Mouse (Mus musculus) cerebellum, postnatal 4 days (tissue): ENCODE results near the gene Rfc2.

ENCODE experiments used
- DNase-seq, 2 experiments: peaks; one replicate each; pipeline ENCODE4 v3.0.0; 2022; ENCODE audit warnings: low spot score in 2 of 2, mixed read lengths in 1 of 2

Gene Rfc2

DNA sequence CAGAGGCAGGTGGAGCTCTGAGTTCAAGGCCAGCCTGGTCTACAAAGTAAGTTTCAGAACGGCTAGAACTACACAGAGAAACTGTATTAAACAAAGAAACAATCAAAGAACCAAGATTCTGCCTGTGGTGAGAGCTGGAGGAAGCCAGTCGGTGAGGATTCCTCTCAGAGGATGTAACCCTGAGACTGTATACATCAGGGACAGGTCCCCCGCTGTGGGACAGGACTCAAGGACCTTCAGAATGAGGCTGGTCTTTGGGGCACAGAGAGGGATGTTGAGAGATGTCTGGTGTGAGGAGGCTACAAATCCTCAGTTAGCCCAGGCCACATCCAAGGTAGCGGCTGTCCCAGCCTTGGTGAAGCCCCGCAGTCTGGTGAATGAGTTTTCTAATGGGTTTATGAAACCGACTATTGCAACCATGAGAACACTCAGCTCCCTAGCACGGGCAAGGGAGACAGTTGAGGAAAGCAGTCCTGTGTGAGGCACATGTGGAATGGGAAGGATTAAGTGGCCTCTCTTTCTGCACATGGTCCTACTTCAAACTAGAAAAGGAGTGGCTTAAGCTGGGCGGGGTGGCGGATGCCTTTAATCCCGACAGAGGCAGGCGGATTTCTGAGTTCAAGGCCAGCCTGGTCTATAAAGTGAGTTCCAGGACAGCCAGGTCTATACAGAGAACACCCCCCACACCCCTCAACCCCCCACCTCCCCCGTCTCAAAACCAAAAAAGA lies 28.9 kb downstream of the Rfc2 start:
- DNase-seq, result no peak

DNA sequence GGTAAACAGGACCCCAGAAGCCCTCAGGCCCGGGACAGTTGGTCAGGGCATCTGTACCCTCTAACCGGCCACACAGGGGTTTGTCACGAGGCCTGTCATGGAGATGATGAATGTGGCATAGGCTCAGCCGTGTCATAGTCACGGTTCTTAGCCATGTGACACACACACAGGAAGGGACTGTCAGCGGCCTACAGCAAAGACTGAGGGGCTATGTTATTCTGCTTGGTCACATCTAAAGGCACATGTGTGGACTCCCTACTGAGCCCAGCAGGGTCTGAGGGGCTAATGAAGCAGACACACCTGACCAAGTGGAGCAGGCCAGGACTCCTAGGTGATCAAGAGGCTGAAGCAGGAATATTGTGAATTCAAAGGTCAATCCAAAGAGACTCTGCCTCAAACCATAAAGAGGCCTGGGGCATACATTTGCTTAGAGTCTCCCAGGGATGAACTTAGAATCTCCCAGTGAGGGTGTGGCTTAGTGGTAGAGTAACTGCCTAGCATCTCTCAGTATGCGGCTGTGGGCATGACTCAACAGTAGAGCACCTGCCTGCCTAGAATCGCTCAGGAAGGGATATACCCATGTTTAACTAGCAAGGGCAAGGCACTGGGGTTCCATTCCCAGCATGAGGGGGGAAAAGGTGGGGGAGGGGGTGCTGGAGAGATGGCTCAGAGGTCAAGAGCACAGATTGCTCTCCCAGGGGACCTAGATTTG lies 30.8 kb downstream of the Rfc2 start:
- no peak for DNase-seq

DNA sequence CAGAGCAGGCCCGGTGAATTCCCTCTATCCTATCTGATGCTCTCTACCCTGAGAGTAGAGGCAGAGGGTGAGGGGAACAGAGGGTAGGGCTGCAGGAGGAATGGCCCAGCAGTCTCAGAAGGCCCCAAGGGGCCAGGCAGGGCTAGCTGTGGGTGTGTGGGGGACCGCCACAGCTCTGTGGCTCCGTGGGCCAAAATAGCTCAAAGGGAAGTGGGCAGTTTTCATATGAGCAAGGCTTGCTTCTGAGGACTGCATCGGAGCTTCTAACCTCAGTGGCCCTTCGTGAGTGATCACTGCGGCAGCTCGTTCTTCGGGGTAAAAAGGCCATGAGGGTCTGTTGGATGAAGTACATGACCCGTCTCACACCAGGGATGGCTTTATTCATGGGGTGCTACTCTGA lies 32.6 kb downstream of the Rfc2 start:
- no peak for DNase-seq

DNA sequence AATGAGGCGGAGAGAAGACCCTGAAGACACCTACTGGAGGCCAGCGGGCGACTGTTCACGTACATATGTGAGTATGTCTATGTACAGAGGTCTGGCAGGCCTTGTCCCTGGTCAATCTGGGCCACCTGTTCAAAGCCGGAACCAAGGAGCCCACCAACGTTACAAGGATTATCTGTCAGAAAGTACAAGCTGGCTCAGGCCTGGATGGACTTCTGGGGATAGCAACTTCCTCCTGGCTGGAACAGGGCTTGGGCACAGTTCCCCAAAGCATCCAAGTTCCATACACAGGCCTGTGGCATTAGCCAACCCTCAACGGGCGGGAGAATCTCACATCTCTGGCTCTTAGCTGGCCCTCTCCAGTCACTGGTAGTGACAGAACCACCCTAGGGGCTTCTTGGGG lies 33.1 kb downstream of the Rfc2 start:
- no peak for DNase-seq

DNA sequence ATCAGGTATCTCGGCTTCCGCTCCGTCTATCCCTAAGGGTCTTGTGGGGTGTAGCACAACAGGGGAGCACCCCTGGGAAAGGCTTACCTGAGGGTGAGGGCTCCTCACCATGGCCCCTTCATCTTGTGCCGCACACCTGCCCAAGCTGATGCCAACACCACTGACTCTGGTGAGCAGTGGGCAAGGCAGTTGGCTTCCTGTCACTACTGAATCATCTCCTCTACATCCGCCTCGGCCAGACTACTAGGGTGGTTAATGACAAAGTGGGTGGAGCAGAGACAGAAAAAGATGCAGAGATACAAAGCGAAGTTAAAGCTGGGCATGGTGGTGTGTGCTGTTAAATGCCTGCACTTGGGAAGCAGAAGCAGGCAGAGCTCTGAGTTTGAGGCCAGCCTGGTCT lies 33.6 kb downstream of the Rfc2 start, which contains the start of gene Lat2:
Gene Lat2 (minus strand): TSS at position 224 of the 400 bp plus-strand sequence.
- DNase-seq, result no peak

DNA sequence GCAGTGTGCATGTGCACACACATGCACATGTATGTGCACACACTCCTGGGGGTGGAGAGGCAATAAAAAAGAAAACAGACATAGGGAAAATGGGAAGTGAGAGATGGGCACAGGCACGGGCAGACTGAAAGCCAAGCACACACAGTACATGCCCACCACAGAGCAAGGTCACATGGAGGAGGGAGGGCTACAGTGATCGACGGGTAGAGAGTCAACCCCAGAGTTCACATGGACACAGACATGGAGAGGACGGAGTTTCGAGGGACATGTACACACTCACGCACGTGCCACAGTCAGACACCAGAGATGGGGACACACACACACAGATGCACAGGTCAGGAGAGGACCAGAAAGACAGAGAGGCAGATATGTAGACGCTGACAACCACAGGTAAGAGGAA lies 34.2 kb downstream of the Rfc2 start:
- DNase-seq, result no peak

DNA sequence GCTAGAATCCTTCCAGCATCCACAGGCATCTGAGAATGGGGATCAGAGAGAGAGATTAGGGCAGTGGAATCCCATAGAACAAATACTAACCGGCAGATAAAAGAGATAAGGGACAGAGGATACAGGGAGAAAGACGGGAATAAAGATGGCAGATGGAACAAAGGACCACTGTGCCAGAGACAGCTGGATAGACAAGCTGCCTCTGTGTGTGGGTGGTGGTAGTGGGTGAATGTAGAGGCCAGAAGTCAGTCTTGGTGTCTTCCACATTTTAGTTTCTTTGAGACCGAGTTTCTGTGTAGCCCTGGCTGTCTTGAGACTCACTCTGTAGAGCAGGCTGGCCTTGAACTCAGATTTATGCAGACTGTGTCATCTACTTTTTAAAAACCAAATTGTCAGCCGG lies 34.6 kb downstream of the Rfc2 start:
- DNase-seq, result no peak

DNA sequence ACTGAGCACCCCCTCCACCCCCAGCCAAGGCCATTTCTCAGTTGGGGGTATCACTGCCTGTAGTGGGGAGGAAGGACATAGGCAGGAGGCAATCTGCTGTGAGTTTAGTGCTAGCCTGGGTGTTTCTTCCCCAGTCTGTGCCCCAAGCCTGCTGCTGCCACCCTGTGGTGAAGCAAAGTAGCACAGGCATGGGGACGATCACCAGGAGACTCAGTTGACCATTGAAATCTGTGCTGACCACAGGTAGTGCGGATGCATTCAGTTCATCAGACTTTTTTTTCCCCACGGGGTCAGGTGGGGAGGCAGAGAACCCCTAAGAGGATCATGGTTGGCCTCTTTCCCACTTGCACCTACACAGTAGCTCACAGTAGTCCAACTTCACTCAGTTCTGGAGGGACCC lies 35.9 kb downstream of the Rfc2 start:
- DNase-seq, result peak in 1 of 2 experiments; percentile 61

DNA sequence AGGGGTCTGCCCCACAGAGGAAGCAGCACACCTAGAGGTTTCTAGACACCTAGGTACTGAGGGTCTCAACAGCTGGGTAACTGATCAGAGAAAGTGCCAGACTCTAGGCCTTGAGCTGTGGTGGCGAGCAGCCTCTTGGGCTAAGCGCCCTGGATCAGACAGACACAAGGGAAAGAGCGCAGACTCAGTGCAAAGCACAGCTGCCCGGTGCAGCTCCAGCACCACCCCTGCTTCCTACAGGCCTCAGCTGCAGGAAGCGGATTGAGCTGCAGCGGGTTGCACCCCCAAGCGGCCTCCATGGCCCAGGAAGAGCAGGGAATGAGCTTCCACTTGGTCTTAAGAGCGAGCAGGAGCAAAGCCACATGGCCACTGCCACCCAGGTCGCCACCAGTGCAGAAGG lies 39.3 kb downstream of the Rfc2 start:
- DNase-seq, result peak in 1 of 2 experiments; percentile 13

DNA sequence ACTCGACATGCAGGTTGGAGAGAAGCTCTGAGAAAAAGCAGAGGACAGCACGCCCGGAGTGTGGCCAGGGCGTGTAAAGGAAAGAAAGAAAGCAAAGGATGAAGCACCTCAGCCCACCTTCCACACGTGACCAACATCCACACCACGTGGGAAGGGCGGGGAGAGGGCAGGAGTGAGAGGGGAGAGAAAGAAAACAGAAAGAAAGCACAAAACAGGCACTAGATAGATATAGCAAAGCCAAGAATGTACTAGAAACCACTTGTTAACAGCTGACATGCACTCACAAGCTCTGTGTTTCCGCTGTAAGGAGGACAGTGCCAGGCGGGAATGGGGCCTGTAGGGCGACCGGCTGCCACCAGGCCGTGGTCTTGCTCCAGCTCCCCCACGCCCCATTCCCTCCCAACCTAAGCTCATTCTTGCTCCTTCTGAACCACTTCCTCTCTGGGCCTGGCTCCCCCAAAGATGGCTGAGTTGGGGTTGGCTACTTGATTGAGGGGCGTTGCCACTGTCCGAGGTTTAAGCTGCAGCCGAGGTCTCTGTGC lies 40.0 kb downstream of the Rfc2 start:
- DNase-seq, result no peak

DNA sequence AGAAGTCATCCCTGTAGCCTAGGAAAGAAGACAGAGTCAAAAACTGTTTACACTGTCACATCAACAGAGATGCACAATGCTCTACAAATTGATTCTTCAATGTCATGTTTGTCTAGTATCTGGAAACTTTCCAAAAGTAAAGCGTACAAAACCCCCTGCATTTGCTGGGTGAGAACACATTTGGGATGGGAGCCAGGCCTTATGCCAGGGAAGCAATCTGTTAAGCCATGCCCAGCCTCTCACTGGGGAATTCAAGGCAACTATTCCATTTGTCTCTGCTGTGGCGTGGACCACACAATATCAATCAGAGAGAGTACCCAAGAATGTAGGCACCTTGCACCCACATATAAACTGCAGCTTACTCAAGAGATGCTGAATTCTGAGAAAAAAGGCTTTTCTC lies 40.9 kb downstream of the Rfc2 start:
- peak in 1 of 2 experiments; percentile 59 for DNase-seq

DNA sequence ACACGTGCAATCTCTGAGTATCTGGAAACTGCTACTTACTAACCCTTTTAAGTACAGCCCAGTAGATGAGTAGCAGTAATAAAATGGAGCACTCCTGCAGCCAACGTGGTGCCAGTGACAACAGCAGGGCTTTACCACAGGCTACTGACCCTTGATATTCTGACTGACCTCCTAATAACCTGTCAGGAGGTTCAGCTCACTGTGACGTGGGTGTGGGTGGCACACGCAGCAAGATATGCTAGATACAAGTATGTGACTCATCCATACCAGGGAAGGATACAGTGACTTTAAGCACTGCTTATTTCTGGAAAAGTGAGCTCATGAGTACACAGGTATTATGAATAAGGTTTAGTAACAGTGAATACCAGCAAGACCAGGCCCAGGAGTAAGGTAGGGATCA lies 48.3 kb downstream of the Rfc2 start:
- DNase-seq, result no peak

DNA sequence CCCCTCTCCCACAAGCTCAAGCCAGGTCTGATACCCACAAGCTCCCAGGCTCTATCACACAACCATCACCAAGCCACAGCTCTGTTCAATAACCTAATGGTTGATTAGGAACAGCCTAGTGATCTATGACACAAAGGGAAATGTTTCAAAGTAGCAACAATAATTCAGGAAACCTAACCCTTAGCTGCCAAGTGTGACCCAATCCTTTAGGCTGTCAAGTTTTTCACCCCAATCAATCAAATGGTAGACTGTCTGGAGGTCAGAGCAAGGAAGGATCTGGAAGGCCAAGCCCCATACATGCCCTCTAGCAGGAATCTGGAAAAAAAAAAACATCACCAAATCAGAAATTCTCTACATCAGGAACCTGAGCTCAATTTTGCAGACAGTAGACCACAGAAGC lies 49.7 kb downstream of the Rfc2 start:
- no peak for DNase-seq

DNA sequence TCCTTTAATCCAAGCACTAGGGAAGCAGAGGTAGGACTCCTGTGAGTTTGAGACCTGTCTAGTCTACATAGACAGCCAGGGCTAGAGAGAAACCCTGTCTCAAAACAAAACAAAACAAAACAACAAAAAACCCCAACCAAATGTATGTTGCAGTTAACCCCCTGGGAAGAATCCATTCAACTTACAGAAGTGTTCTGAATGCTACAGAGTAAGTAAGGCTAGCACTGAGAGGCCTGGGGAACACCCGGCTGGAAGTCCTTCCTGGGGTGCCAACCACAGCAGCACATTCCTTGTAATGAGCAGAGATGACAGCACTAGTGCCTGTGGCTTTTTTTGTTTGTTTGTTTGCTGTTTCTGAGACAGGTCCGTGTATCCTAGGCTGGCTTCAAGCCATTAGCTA lies 51.7 kb downstream of the Rfc2 start:
- no peak for DNase-seq

DNA sequence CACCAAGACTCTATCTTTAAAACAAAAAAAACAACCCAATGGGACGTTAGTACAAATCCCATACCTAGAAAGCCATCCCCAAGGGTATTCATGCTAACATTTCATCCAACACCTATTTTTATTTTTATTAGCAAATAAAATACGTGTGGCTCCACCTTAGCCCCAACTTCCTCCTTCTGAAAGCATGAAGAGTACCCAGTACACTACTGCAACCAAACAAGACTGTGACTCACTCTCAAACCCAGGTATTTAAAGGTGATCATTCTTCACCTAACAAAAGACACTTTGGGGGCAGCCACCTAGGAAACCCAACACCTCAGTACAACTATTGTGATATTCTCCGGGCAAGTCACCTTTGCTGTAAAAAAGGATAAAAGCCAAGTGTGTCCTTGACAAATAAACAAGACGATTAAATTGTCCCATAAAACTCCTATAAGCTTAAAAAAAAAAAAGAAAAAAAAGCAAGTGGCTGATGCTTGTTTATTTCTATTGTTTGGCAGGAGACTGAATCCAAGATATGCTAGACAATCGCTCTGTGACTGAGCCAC lies 56.7 kb downstream of the Rfc2 start:
- no peak for DNase-seq

DNA sequence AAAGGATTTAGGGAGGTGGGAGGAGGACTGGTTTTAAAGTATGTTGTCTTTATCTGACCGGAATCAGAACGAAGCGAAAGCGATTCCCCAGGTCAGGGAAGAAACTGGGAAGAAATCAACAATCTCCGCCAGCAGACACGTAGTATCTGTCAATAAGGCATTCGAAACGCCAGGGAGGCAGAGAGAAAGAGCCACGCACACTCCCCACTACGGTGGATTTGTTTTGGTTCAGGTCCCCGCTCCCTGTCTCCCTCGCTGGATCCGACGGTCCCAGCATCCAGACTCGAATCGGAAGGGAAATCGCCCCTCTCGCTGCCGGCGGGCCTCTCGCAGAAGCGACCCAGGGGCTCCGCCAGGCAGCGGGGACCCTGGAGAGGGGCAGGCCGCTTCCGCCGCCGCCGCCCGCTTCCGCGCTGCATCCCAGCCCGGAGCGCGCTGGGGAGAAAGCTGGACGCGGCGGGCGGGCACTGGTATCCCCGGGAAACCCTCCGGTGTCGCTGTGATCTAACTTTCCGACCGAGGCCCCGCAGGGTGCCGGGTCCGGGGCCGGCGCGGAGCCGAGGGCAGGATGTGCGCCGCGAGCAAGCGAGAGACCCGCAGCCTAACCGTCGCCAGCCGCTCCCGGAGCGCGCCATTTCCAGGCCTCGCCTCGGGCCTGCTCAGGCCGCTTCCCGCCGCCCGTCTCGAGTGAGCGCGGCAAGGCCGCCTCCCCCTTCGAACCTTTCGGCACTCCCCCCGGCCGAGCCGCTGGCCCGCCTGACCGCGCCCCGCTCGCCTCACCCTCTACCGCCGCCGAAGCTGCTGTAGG lies 57.5 kb downstream of the Rfc2 start:
- no peak for DNase-seq

DNA sequence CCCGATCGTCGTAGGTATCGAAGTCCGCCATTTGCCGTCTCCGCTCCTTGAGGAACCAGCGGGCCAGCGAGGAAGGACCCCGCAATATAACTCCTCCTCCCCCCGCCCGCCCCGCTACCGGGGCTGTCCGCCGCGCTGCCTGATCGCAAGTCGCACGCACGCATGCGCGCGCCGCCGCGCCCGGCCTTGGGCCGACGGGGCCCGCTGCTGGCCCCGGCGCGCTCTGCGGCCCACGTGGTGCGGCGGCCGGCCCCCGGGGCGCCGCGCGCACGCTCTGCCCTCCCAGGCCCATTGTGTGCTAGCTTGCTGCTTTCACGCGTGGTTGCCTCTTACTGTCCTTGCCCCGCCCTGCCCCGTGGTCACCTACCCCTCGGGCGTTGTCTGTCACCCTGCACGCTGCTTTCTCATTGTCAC lies 58.1 kb downstream of the Rfc2 start, which contains the start of gene Eif4h:
Gene Eif4h (minus strand): TSS at position 222 of the 414 bp plus-strand sequence.
- peak; percentile 94 to 97 for DNase-seq

DNA sequence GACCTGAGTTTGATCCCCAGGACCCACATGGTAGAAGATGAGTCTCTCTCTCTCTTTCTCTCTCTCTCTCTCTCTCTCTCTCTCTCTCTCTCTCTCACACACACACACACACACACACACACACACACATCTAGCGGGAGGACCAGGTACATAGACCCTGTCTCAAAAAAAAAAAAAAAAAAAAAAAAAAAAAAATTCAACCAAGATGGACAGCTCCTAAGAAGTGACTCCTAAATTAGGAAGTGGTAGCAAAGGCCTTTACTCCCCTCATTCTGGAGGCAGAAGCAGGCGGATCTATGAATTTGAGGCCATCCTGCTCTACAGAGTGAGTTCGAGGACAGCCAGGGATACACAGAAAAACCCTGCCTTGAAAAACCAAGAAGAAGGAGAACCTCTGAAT lies 59.2 kb downstream of the Rfc2 start:
- no peak for DNase-seq

DNA sequence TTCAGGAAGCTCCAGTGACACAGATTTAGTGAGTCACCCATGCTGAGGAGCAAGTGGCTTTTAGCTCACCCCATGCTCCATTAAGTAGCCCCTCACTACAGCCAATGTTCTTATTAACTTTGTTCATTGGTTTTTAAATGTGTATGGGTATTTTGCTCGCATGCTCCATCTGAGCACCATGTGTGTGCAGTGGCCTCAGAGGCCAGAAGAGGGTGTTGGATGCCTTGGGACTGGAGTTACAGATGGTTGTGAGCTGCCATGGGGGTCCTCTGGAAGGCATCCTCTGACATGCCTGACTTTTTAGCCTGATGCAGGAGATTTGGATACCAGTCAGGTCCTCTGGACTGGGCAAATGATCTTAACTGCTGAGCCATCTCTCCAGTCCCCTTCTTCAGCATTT lies 63.0 kb downstream of the Rfc2 start:
- DNase-seq, result no peak

DNA sequence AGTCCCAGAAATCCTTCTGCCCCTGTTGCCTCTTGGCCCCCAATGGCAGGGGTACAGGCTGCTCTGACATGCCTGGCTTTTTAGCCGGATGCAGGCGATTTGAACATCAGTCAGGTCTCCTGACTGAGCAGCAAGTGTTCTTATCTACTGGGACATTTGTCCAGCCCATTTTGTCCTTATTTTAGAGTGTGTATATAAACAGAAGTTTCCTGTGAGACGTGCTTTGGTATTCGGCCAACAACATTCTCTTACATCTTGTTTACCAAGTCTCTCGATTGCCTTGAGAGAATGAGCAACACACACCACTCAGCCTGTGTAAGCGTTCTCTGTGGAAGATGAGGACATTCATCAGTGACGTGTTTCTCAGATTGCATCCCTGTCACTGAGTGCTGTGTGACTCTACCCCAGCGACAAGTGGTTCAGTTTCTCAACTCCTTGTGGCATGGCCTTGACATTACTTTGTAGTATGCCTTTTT lies 63.5 kb downstream of the Rfc2 start:
- DNase-seq, result no peak

DNA sequence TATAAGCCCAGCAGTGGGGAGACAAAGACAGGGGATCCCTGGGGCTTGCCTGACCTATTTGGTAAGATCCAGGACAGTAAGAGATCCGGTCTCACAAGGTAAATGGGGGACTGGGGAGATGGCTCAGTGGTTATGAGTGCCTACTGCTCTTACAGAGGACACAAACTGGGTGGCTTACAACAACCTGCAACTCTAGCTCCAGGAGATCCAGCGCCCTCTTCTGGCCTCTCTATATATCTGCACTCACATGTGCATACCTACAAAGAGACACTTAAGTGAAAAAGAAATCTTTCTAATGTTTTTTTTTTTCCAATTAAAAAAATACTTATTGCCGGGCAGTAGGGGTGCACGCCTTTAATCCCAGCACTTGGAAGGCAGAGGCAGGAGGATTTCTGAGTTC lies 65.3 kb downstream of the Rfc2 start:
- DNase-seq, result no peak

DNA sequence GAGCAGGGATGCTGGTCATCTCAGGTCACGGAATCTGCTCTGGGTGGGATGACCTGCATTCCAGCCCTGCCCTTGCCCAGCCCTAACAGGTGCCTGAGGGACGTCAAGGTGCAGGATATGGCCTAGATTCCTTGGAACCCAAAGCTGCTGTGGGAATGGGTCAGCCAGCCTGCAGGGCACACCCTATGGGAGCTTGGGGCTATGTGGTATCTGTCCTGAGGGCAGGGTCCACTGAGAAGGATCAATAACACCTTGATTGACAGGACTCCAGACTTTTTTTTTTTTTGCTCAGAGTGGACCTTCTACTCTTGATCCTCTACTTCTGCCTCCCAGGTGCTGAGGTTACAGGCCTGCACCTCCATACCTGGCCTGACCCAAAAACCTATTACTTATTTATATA lies 66.2 kb downstream of the Rfc2 start:
- no peak for DNase-seq
